Comparison of ENCODE assay signal across 23 mouse cellular contexts in the genomic region with DNA sequence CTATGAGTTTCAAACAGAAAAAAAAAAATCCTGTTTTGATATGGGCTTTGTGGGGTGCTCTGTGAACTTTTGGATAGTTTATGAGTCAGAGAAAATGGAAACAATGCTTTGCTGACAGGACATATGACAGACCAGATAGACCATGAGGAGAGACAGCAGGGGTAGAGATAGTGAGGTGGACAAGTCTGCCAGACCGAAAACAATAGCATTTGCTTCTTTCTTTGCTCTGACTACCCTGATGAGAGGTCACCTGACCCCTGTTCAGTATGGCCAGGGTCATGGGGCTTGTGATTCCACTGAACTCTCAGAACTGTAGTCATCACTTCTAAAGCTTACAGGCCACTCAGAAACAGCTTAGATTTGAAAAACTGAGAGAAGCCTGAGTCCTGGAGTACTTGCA.
DNase-seq lines count a peak whose midpoint lies in the region; ATAC-seq and TF ChIP-seq lines count a peak whose summit lies in the region.
"Had no signal": no experiment of that assay in that cellular context is flagged by ENCODE, and none has a peak within 500 bp of the region (broad histone marks: within the 10 kb centered on the region; RNA-seq: fewer than 3 reads in every experiment).

No protein-coding gene starts in this region.

- no peak overlapping the region for H3K9ac ChIP-seq in heart, adult 2 months (ENCODE audit: low read depth, low read length)
- H3K9ac ChIP-seq in heart, embryonic 15.5 days = no peak overlapping the region
- H3K9ac ChIP-seq: embryonic facial prominence, embryonic 13.5 days; forebrain, embryonic 13.5 days; forebrain, postnatal 0 days; hindbrain, embryonic 12.5 days had no signal

- peak overlapping the region; percentile 60 for H3K27ac ChIP-seq in heart, adult 2 months
- peak overlapping the region; percentile 24; the same call in 1 of the 2 replicates for H3K27ac ChIP-seq in heart, embryonic 15.5 days
- H3K27ac ChIP-seq: embryonic facial prominence, embryonic 13.5 days; forebrain, embryonic 13.5 days; hindbrain, embryonic 12.5 days had no signal

- ATAC-seq in heart, embryonic 15.5 days (replicated peaks; ENCODE audit: insufficient number of reproducible peaks, insufficient read depth, low FRiP score, low read depth) = no peak
- ATAC-seq: activated CD4-positive, CD25-positive, alpha-beta regulatory T cell, adult 4 months; forebrain, embryonic 13.5 days; forebrain, postnatal 0 days; hindbrain, embryonic 16.5 days; inflammation-experienced regulatory T-cells, adult 6 months; intestine, postnatal 0 days; Patski had no signal

- no peak for DNase-seq in heart, adult 2 months
- no peak for DNase-seq in heart, adult 8-10 months (ENCODE audit: low spot score)
- no peak for DNase-seq in heart, adult 9 months (ENCODE audit: low spot score in 2 of 2)
- peak; percentile 3 for DNase-seq in urinary bladder, adult 2 months (ENCODE audit: low spot score)
- no peak for DNase-seq in urinary bladder, postnatal 4 days (ENCODE audit: low spot score in 2 of 2)
- DNase-seq in frontal cortex, postnatal 25 days (ENCODE audit: low spot score in 2 of 2) = no peak
- DNase-seq: adrenal gland, postnatal 14 days; cerebellum, adult 18-20 months; cerebellum, adult 9-11 months; cerebellum, postnatal 36 days; forebrain, postnatal 0 days; gastrocnemius, postnatal 10 days; heart, adult 18-20 months; heart, postnatal 10 days had no signal

- TF ChIP-seq EP300 in heart, adult 2 months (IDR thresholded peaks at IDR 0.05; ENCODE audit: insufficient read depth, low read depth, low read length) = no peak

- TF ChIP-seq POLR2A in heart, adult 2 months (IDR thresholded peaks at IDR 0.05; ENCODE audit: insufficient read depth, low read depth, low read length) = no peak

- no peaks in the 10 kb centered on the region for H3K27me3 ChIP-seq in heart, adult 2 months (ENCODE audit: control insufficient read depth, insufficient read depth, low read length)
- H3K27me3 ChIP-seq in heart, embryonic 15.5 days = no peaks in the 10 kb centered on the region
- H3K27me3 ChIP-seq: embryonic facial prominence, embryonic 13.5 days; forebrain, embryonic 13.5 days; hindbrain, embryonic 12.5 days; Patski had no signal

- no peaks in the 10 kb centered on the region; the same call in 1 of the 2 replicates for H3K79me2 ChIP-seq in heart, adult 2 months (replicated peaks; ENCODE audit: control insufficient read depth, insufficient read depth, low read length)

- H3K36me3 ChIP-seq in heart, adult 2 months (ENCODE audit: control insufficient read depth, insufficient read depth, low read length) = peaks cover 21% of the 10 kb centered on the region
- H3K36me3 ChIP-seq in heart, embryonic 15.5 days = peaks cover 9% of the 10 kb centered on the region; the same call in 1 of the 2 replicates
- H3K36me3 ChIP-seq: embryonic facial prominence, embryonic 13.5 days had no signal

- no peaks in the 10 kb centered on the region for H3K9me3 ChIP-seq in heart, embryonic 15.5 days (replicated peaks)
- H3K9me3 ChIP-seq: embryonic facial prominence, embryonic 13.5 days; forebrain, embryonic 13.5 days; hindbrain, embryonic 12.5 days had no signal

- no peak for TF ChIP-seq CTCF in heart, adult 2 months (IDR thresholded peaks at IDR 0.05)

- H3K4me3 ChIP-seq in heart, adult 2 months = no peak overlapping the region
- H3K4me3 ChIP-seq in heart, embryonic 15.5 days = no peak overlapping the region
- H3K4me3 ChIP-seq: embryonic facial prominence, embryonic 13.5 days; forebrain, embryonic 13.5 days; hindbrain, embryonic 12.5 days had no signal

- 45% methylated on average over 1 of the region's 1 CpGs for WGBS in heart, adult 2 months
- WGBS in heart, embryonic 15.5 days = 26% methylated on average over 1 of the region's 1 CpGs

- peaks cover 26% of the 10 kb centered on the region for H3K4me1 ChIP-seq in heart, adult 2 months (ENCODE audit: control insufficient read depth, insufficient read depth, low read length)
- H3K4me1 ChIP-seq in heart, embryonic 15.5 days (replicated peaks) = peaks cover 25% of the 10 kb centered on the region
- H3K4me1 ChIP-seq: forebrain, embryonic 13.5 days; hindbrain, embryonic 12.5 days had no signal

- no peak overlapping the region for H3K4me2 ChIP-seq in heart, embryonic 15.5 days
- H3K4me2 ChIP-seq: embryonic facial prominence, embryonic 13.5 days; forebrain, embryonic 13.5 days; hindbrain, embryonic 12.5 days had no signal

- intact Hi-C loops in heart, adult 2 months (cut with DNase I) = no loop called here
